Mouse (Mus musculus) cortical plate, adult 2 months (tissue): ENCODE measurements at regions not wholly inside any gene's neighbourhood (a gene's known extent, or its start where the extent isn't known, plus 50 kb on each side); places are given as distances from the start of the nearest gene placed in this dataset.

Experiments used
- CTCF ChIP-seq: fragments of 200-500 bp; IDR thresholded peaks from 2 replicates; pipeline ENCODE4 v1.5.1; 2011; ENCODE audit warnings: mild to moderate bottlenecking, control low read depth, low read length; ENCODE audit not compliant: insufficient read depth; ENCODE audit errors: extremely low read depth
- POLR2A ChIP-seq: fragments of 200-500 bp; IDR thresholded peaks from 2 replicates; pipeline ENCODE4 v1.6.1; 2011; ENCODE audit warnings: mild to moderate bottlenecking, low read length, control low read depth; ENCODE audit not compliant: insufficient read depth; ENCODE audit errors: extremely low read depth

DNA sequence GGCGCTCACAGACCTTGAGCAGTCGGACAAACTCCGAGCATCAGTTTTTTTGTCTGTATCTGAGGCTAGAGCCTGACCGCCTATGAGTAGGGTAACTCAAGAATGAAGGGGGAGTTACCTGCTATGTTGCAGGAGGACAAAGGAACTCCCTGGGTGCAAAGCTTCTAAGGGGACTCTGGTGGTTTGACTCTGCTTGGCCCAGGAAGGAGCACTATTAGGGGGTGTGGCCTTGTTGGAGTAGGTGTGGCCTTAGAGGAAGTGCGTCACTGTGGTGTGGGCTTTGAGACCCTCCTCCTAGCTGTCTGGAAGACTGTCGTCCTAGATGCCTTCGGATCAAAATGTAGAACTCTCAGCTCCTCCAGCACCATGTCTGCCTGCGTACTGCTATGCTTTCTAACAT, 83.9 kb upstream of the Sertad2 start:
- no peak for TF ChIP-seq POLR2A
- TF ChIP-seq CTCF = no peak
